Mouse (Mus musculus) kidney, embryonic 16.5 days (tissue): ENCODE measurements at regions not wholly inside any gene's neighbourhood (a gene's known extent, or its start where the extent isn't known, plus 50 kb on each side); places are given as distances from the start of the nearest gene placed in this dataset.

Experiments used
- ATAC-seq: fragments of 200-750 bp; cut with Nextera tagmentation; 2 replicates; pipeline ENCODE4 v1.8.0; 2017; ENCODE audit warnings: moderate TSS enrichment; ENCODE audit not compliant: low FRiP score, low TSS enrichment
- H3K27ac ChIP-seq: fragments of 300-500 bp; sonication (generic); 2 replicates; pipeline ENCODE4 v1.5.1; 2014; ENCODE audit warnings: low read length
- H3K27me3 ChIP-seq: fragments of 300-500 bp; sonication (generic); 2 replicates; pipeline ENCODE4 v1.6.1; 2014; ENCODE audit warnings: low read length, control low read depth, mixed read lengths; ENCODE audit not compliant: insufficient read depth
- H3K36me3 ChIP-seq: fragments of 300-500 bp; sonication (generic); 2 replicates; pipeline ENCODE4 v1.6.1; 2014; ENCODE audit warnings: low read length, control low read depth, mixed read lengths; ENCODE audit not compliant: insufficient read depth
- H3K4me1 ChIP-seq: fragments of 300-500 bp; sonication (generic); 2 replicates; pipeline ENCODE4 v1.6.1; 2014; ENCODE audit warnings: low read length, control low read depth, mixed read lengths; ENCODE audit not compliant: insufficient read depth
- H3K4me2 ChIP-seq: fragments of 300-500 bp; sonication (generic); replicated peaks from 2 replicates; pipeline ENCODE4 v1.6.1; 2014; ENCODE audit warnings: low read depth, low read length
- H3K4me3 ChIP-seq: fragments of 300-500 bp; sonication (generic); 2 replicates; pipeline ENCODE4 v1.5.1; 2014; ENCODE audit warnings: mild to moderate bottlenecking, low read length
- H3K9ac ChIP-seq: fragments of 300-500 bp; sonication (generic); replicated peaks from 2 replicates; pipeline ENCODE4 v1.6.1; 2014; ENCODE audit warnings: low read length
- H3K9me3 ChIP-seq: fragments of 300-500 bp; sonication (generic); 2 replicates; pipeline ENCODE4 v1.6.1; 2016; ENCODE audit warnings: low read length, control low read depth
- WGBS: fragments of 180-500 bp; shearing (Covaris S2); extraction: QIAGEN DNeasy Blood & Tissue Kit; methylation state at CpG from one replicate; pipeline ENCODE4 v1.1.7; 2014; 5-methylcytosine and 5-hydroxymethylcytosine counted together

- Histone ChIP-seq H3K27ac (no peak overlapping the region), H3K27me3 (no peaks in the 10 kb centered on the region), H3K4me3 (no peak overlapping the region), H3K4me2 (no peak overlapping the region), H3K4me1 (peaks cover 8% of the 10 kb centered on the region), H3K36me3 (no peaks in the 10 kb centered on the region), H3K9me3 (no peaks in the 10 kb centered on the region), H3K9ac (no peak overlapping the region)
- no peak for ATAC-seq
- WGBS, result 77% methylated on average over 15 of the region's 15 CpGs
These were observed 124.1 kb upstream of the Foxn2 start for GRCm38 (mm10) chr17:88316213-88316967.

DNA sequence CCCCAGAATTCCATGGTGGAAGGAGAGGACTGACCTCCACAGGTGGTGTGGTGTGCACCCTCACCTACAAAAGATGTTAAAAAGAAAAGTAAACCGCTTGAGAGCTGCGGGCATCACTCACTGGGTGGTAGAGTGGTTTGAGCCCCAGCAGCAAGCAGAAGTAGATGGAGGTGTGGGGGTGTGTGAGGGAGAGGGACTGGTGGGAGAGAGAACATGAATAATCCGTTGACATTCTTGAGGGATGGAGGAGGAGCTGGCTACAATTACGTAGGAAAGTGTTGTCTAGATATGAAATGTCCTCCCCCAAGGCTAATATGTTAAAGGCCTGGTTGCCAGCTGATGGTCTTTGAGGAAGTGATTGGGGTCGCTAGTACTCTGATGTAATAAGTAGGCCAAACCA, 123.2 kb upstream of the Foxn2 start:
- Histone ChIP-seq H3K27me3 (no peaks in the 10 kb centered on the region), H3K4me3 (no peak overlapping the region), H3K9ac (no peak overlapping the region), H3K4me2 (no peak overlapping the region), H3K36me3 (no peaks in the 10 kb centered on the region), H3K27ac (no peak overlapping the region), H3K4me1 (peaks cover 8% of the 10 kb centered on the region), H3K9me3 (no peaks in the 10 kb centered on the region)
- ATAC-seq, result no peak
- 67% methylated on average over 5 of the region's 5 CpGs for WGBS

GRCm38 (mm10) chr17:88317806-88318205, 122.7 kb upstream of the Foxn2 start:
- Histone ChIP-seq H3K36me3 (no peaks in the 10 kb centered on the region), H3K27me3 (no peaks in the 10 kb centered on the region), H3K4me3 (no peak overlapping the region), H3K4me2 (no peak overlapping the region), H3K9me3 (no peaks in the 10 kb centered on the region), H3K27ac (no peak overlapping the region), H3K9ac (no peak overlapping the region), H3K4me1 (peaks cover 8% of the 10 kb centered on the region)
- 78% methylated on average over 7 of the region's 7 CpGs for WGBS
- ATAC-seq, result no peak

DNA sequence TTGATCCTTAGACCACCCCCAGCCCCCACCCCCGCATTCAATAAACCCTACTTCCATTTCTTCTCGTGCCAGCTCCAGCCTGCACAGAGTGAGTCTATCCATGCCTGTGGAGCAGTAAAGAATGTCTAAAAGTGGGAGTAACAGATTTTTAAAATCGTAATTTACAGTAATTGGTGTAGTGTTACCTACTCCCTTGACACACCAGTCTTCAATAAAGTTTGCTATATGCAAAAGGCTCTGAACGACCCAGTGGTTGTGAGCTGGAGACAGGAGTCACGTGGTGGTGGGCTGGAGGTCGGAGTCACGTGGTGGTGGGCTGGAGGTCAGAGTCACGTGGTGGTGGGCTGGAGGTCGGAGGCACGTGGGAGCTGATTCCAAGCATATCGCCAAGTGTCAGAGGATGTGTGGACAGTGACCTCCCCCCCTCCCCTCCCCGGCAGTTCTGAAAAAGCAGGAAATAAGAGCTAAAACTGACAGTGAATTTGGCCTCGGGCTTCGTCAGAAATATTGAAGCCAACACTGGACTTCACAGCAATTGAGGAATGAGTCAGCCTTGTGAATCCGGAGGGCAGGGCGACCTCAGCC, 122.2 kb upstream of the Foxn2 start:
- 28% methylated on average over 16 of the region's 16 CpGs for WGBS
- Histone ChIP-seq H3K27ac (no peak overlapping the region), H3K9me3 (no peaks in the 10 kb centered on the region), H3K4me1 (peaks cover 8% of the 10 kb centered on the region), H3K36me3 (no peaks in the 10 kb centered on the region), H3K9ac (no peak overlapping the region), H3K4me3 (no peak overlapping the region), H3K27me3 (no peaks in the 10 kb centered on the region), H3K4me2 (0 out of 2 replicates have a peak overlapping the region, but pooled peaks have one; percentile 10)
- peak; percentile 78 for ATAC-seq

DNA sequence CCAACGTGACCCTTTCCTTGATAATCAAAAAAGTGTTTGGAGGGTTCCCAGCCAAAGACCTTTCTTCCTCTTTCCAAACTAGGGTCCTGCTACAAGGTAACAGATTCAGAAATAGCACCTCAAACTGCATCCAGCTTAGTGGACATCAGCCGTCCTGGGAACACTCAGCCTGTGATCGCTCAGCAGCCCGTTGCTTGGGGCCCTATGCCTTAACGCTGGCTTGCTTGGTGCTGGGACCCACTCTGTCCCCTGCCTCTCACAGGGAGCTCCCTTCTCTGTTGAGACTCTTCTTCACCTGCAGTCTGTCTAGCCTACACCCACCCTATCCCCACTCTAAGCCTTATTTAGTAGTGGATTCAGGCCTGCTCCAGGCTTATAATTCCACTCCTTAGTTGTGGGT, 121.6 kb upstream of the Foxn2 start:
- Histone ChIP-seq H3K4me3 (no peak overlapping the region), H3K4me2 (no peak overlapping the region), H3K9me3 (no peaks in the 10 kb centered on the region), H3K27me3 (no peaks in the 10 kb centered on the region), H3K4me1 (peaks cover 8% of the 10 kb centered on the region), H3K36me3 (no peaks in the 10 kb centered on the region), H3K9ac (no peak overlapping the region), H3K27ac (no peak overlapping the region)
- 63% methylated on average over 5 of the region's 5 CpGs for WGBS
- ATAC-seq, result no peak

DNA sequence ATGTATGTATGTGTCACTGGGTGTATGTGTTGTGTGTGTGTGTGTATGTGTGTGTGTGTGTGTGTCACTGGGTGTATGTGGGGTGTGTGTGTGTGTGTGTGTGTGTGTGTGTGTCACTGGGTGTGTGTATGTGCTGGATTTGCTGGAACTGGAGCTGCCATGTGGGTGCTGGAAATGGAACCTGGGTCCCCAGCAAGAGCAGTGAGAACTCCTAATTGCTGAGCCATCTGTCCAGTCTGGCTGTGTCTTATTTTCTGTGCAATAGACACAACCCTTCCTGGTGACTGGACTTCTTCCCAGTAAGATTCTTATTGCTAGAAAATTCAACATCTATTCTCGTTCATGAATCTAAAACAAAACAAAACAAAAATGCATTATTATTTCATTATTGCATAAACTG, 119.8 kb upstream of the Foxn2 start:
- WGBS, result 82% methylated on average over 1 of the region's 1 CpGs
- ATAC-seq, result no peak

GRCm38 (mm10) chr17:88325326-88325909, 115.1 kb upstream of the Foxn2 start:
- Histone ChIP-seq H3K4me3 (no peak overlapping the region), H3K4me1 (peaks cover 22% of the 10 kb centered on the region), H3K4me2 (no peak overlapping the region), H3K27ac (no peak overlapping the region), H3K9ac (no peak overlapping the region), H3K36me3 (no peaks in the 10 kb centered on the region), H3K9me3 (0 out of 2 replicates have a peak, but pooled peaks cover 5% of the 10 kb centered on the region), H3K27me3 (no peaks in the 10 kb centered on the region)
- 41% methylated on average over 14 of the region's 14 CpGs for WGBS
- no peak for ATAC-seq

More for the DNA sequence above, 119.8 kb upstream of the Foxn2 start:
- Histone ChIP-seq H3K27me3 (no peaks in the 10 kb centered on the region), H3K9ac (no peak overlapping the region), H3K4me2 (no peak overlapping the region), H3K4me1 (peaks cover 15% of the 10 kb centered on the region), H3K36me3 (no peaks in the 10 kb centered on the region), H3K9me3 (no peaks in the 10 kb centered on the region), H3K27ac (no peak overlapping the region), H3K4me3 (no peak overlapping the region)

GRCm38 (mm10) chr17:88325910-88326739, 114.4 kb upstream of the Foxn2 start:
- H3K4me3 ChIP-seq, result no peak overlapping the region
- no peak overlapping the region for H3K27ac ChIP-seq
- peak; percentile 54; the same call in 1 of the 2 replicates for ATAC-seq
- no peak overlapping the region for H3K9ac ChIP-seq
- WGBS, result 27% methylated on average over 12 of the region's 12 CpGs
- no peaks in the 10 kb centered on the region for H3K27me3 ChIP-seq
- H3K4me2 ChIP-seq, result no peak overlapping the region
- no peaks in the 10 kb centered on the region for H3K36me3 ChIP-seq
- H3K9me3 ChIP-seq, result peaks cover 8% of the 10 kb centered on the region; the same call in 1 of the 2 replicates
- peaks cover 22% of the 10 kb centered on the region for H3K4me1 ChIP-seq

GRCm38 (mm10) chr17:88326740-88327123, 113.8 kb upstream of the Foxn2 start:
- Histone ChIP-seq H3K27me3 (no peaks in the 10 kb centered on the region), H3K9me3 (peaks cover 10% of the 10 kb centered on the region; the same call in 1 of the 2 replicates), H3K4me1 (peaks cover 22% of the 10 kb centered on the region), H3K27ac (no peak overlapping the region), H3K9ac (no peak overlapping the region), H3K4me3 (no peak overlapping the region), H3K4me2 (no peak overlapping the region), H3K36me3 (no peaks in the 10 kb centered on the region)
- 80% methylated on average over 4 of the region's 4 CpGs for WGBS
- ATAC-seq, result no peak
